Mouse (Mus musculus): ENCODE measurements around the gene Rarb.
"Not testable (repeated sequence)": the region's sequence is repeated elsewhere in the genome, so short reads cannot be mapped to it uniquely, and the experiment has no call there.

Gene Rarb

DNA sequence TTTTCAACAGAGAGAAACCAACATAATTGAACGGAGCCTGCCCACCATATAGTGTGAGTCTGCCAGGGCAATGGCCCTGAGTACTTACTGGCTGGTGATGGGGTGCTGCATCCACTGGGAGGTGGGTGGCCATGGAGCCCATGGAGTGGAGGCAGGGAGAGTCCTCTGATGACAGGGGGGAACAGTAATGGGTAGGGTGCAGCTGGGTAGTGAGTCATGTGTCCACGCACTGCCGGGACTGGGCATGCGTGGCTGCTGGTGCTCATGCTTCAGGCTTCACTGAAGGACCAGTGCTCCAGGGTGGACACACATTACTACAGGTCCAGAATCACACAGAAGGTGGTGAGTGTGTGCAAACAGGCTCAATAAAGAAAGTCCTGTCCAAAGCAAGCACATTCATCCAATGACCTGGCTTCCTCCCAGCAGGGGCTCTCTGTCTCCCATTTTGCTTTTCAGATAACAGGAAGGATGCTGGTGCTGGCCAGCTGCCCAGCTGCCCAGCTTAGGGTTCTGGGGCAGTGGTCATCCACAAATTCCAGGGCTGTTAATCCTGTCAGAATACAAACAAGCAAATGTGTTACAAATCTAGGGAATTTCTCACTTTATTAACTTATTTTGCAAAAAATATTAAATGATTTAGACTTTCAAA, at the start of gene Rarb:
Gene Rarb, minus strand, starts transcription at position 555 of the 649 bp plus-strand sequence.
- no peak for DNase-seq (ENCODE audit: low spot score)

DNA sequence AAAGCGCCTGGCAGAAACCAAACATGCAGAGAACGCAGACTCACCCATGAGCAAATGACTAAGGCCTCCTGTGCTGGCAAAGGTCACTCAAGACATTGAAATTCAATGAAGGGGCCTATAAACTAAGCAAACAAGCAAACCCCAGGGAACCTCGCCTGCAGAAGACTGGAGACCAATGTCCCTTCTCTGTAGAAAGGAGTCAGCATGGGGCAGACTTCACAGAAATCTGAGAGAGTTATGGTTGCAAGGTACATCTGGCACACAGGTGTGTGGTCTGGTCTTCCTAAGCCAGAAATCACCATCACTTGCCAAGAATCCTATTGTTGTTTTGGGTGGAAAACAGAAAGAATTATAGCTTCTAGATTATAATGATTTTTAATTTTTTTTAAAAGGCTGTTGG, 23.1 kb upstream of the Rarb start:
- no peak for DNase-seq (ENCODE audit: low spot score)

DNA sequence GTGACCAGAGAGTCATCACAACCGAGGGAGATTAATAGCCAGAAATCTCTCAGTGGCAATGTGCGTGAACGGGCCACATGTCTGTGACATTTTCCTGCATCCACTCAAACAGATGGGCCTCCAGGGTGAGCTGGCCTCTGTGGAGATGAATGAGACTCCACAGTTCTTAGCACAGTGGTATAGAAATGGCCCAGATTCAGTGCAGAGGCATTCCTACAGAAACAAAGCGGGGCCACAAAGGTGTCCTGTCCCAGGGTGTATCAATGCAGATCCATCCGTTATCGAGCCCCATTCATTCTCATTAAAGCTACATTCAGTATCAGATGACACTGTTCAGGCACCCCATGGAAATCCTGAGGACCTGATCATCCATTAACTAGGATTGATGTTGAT, 22.6 kb upstream of the Rarb start:
- no peak for DNase-seq (ENCODE audit: low spot score)

DNA sequence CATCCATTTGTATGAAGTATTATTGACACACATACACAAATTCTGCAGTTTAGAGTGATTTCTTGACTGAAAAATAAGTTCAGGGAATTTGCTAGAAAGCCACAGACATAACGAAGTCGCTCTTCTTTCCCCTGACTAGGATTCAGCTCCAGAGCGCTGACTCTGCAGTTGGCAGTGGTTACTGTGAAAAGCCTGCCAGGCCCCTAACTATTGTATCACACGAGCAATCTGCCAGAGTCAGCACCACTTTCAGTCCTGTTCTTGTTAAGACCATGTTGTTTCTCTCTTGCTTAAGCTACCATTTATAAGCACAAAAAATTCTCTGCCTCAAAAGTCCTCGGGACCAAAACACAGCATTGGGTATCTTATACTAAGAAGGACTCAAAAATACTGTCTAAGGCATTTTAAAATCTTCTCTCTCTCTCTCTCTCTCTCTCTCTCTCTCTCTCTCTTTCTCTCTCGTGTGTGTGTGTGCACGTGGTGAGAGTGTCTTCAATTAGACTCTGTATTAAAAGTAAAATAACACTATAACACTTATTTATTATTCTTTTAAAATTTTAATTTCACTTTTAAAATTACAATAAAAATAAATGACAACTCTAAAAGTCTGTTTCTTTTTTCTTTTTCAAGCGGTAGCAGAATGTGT, 22.1 kb upstream of the Rarb start:
- DNase-seq (ENCODE audit: low spot score), result peak; percentile 10

DNA sequence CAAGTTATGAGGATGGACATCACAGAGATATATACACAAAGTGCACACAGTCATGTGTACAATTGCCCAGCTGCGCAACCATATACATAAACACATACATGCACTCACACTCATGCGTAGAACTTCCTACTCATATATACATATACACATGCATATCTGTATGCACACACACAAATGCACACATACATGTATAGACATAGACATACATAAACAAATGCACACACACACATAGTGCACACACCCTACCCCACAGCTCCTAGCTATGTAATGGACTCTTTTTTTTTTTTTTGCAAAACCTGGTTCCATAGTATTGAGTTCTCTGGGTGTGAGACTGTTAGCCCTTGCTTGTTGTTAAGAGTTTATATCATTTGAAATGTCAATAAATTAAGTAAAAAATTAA, 21.2 kb upstream of the Rarb start:
- no peak for DNase-seq (ENCODE audit: low spot score)

DNA sequence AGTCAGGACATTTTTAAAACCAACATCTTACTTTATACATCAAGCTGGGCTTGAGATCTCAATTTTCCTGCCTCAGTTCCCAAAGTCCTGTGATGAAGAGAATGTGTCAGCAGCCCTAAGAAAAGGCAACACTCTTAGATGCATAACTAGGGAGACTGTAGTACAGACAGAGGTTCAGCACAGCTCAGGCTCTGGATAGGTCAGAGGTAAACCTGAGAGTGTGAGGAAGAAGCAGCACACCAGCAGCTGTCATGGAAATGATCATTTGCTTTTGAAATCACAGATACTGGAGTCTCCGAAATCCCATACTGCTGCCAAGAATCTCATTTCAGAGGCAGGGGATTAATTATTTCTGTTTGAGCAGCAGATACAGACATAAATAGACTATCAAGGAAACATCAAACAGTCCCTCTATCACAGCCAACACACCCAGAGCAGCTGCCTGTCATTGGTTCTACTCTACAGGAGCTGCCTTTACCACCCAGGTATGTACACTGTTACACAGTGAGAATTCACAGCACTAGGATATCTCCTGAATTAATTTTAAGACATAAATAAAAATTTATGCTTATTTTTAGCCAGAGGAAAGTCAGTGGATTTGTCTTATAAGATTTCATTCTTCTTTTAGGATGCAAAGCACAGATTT, 3.7 kb downstream of the Rarb start:
- no peak for DNase-seq (ENCODE audit: low spot score)

DNA sequence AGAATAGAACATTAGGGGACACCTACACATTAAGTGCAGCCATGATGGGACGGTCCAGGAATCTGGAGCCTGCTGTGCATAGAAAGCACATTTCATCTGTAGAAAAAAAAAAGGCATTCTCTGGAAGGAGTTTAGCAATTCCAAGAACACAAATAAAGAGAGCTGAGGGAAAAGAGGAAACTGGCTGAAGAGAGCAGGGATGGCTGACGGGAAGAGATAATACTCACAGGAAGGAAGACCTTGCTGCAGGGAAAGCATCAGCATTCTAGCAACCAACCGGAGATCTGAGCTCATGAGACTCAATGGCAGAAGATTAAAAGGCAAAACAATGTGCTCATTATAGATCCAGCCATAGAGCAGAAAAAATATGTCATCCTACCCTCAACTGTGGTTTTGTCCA, 12.8 kb downstream of the Rarb start:
- DNase-seq (ENCODE audit: low spot score), result no peak

DNA sequence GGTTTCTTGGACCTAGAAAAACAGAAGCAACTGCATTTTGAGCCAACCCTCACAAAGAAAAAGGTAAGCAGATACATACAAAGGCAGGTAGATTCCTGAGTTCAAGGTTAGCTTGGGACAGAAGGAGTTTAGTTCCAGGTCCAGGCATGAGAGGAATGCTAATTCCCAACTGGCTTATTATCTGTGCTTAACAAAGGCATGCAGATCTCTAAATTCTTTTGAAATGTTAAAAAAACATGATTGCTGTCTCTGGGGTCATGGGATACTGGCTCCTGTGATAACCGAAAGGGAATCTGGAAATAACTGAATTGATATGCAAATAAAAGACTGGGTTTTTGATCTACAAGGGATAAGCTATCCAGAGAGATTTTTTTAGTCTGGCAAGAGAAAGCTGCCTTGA, 28.8 kb downstream of the Rarb start:
- no peak for DNase-seq (ENCODE audit: low spot score)

DNA sequence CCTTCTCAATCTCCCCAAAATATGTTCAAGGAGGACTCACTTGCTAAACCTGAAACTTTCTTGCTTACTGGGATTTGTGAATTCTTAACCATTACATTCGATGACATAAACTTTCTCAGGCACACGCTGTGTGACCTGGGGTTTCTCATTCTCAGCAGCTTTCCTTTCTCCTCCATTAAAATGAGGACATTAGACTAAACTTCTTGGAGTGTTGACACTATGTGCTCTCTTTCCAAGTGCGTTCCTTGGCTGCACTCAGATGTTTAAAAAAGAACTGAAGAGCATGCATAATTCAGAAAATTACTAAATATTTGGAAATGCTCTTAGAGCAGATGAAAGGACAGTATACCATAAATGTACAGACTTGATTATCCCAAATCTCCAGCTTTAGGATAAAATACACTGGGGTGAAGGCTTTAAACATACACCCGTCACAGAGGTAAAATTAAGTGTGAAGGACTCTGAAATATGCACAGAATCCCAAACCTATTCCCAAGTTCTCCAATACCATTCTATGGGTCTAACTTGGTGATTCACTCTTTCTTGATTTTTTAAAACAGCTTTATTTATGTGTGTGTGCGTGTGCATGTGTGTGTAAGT, 36.9 kb downstream of the Rarb start:
- DNase-seq (ENCODE audit: low spot score), result no peak

DNA sequence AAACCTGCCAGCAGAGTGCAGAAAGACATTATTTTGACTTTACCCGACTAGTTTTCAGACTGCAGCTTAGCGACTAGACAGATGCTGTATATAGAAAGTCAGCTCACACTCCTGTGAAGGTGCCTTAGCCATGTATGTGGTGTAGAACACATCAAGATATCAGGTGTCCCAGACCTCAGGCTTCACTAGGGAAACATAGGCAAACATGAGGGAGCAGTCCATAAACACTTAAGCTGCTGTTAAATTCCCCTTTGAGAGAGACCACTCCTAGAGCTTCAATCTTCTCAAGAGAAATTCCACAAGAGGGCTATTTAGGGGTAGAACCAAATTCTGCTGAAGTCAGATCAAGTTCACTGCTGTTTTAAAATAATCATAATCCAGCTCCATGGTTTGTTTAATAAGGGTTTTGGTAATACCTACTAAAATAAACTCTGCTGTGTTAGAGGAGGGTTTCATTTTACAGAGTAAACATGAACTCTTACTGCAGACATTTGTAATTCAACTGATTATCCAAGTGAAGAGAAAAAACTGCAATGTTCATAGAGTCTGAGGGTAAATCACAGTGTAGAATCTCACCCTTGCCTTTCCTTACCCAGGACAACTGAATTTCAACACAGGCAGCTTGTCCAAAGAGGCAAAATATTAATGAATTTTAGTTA, 42.1 kb downstream of the Rarb start:
- DNase-seq (ENCODE audit: low spot score), result no peak

DNA sequence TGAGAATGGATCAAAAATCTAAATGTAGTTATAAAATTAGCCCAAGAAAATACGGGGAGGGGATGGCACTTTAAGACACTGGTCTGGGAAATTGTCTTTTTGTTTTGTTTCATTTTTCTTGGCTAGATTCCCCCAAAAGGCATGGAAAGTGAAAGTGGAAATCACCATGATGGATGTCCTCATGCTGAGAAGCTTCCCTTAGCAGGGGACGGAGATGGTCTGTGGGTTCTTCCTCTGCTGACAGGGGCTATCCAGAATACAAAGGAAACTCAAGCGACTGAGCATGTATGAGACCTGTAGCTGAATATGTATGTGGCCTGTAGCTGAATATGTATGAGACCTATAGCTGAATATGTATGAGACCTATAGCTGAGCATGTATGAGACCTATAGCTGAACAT, 46.0 kb downstream of the Rarb start:
- no peak for DNase-seq (ENCODE audit: low spot score)

DNA sequence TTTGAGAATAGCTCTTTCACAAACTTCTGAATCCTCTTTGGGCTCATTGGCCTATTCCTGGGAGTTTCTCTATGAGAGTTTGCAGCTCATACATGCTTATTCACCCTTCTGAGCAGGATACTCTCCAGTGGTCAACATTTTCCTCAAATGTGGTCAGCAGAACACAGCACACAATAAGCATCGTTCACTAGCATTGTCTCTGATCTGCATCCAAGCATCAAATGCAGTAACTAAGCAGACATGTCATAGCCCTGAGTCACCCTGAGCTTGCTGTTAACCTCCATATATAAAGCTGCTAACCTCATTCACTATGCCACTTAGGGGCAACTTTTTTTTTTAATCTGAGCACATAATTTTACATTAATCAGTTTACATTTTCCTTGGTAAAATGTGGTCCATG, 53.1 kb downstream of the Rarb start:
- DNase-seq (ENCODE audit: low spot score), result no peak

DNA sequence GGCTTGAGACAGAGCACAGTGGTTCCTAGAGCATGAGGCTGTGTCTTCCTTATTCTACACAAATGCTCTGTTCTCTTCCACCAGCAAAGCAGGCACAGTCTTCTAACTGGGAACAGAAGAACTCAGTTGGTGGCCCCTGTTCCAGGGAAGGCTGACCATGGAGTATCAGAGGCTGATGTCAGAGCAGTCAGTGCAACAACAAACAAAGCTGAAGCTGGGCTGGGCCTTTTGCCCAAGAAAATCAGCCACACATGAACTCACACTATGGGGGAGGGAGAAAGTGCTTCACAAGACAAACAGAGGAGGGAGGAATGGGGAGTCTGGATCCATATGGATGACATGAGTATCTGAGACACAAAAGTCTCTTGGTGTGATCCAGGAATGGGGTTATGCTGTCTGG, 56.2 kb downstream of the Rarb start:
- DNase-seq (ENCODE audit: low spot score), result no peak

DNA sequence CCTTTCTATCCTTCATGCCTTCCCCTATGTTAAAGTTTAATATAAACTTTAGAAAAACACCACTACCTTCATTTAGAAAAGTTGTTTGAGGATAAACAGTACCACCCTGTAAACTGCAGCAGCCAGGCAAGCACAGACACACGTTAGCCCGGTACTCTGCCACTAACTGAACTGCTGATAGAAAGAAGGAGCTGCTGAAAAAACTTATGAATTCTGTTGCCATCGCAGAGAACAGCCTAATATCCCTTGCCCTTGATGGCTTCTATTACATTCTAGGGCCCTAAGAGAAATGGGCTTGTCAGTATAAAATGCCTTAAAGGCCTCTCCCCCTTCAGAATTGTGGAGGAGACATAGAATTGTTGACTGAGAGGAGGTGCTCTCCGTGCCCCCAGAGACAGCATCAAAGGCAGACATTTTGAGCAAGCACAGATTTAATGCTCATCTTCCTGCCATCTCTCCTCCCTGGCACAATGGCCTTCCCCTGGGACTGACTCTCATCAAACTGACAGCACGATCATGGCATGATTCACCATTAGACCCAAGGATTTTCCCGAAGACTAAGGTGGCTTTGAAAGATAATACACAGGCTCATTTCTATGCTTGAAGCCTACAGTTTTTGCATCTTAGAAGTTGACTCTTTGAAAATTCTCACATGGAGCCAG, 60.1 kb downstream of the Rarb start:
- DNase-seq (ENCODE audit: low spot score), result no peak

DNA sequence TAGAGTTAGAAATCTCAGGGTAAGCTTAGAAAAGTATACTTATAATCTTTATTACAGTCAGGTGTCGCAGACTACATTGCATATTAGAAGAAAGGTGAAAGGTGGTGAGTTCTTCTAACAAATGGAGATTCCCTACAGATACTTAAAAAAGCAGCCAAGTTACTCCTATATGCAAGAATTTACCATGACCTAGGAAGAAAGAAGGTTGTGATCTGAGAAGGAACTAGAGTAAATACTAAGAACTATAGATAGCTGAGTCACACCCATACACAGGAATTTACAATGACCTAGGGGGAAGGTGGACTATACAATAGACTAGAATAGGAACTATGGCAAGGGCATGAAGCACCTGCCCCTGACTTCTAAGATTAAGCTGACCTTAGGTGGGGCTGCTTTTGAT, 63.4 kb downstream of the Rarb start:
- DNase-seq (ENCODE audit: low spot score), result not testable (repeated sequence)

DNA sequence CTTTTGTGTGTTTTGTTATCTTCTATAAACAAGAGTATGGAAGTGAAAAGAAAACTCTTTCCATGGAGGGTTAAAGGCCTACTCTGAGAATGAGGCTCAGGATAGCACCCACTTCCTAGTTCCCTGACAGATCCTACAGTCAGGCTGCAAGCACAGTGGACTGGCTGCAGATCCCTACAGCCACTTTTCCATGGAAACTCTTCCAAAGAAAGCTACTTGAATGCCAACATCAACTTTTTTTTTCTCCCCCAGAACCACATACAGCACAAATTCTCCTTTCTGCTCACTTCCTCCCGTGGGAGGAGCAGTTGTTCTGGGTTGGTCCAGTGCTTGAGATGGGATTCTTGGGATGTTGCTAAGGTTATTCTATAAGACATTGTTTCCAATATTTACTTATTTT, 66.3 kb downstream of the Rarb start:
- no peak for DNase-seq (ENCODE audit: low spot score)

DNA sequence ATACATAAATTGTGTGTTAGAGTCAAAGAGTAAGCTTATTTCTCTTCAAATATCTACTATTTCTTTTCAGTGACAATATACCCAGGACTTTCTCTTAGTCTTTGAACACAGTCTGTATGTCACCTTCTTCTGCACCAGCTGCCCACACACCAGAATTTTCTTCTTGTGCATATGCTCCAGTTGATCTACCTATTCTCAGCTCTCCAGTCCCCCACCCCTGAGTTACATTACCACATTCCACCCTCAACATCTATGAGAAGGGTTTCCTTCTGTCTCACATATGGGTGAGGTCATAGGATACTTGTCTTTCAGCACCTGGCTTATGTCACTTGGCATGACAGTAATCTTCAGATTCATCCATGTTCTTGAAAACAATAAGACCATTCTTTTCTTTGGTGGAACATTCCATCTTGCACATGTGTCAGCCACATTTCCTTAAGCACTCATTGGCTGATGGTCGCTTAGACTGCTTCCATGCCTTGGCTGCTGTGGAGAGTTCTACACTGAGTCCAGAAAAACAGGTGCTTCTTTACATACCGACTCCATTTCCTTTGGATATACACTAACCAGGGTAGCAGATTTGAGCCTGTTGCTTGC, 71.9 kb downstream of the Rarb start:
- no peak for DNase-seq (ENCODE audit: low spot score)

DNA sequence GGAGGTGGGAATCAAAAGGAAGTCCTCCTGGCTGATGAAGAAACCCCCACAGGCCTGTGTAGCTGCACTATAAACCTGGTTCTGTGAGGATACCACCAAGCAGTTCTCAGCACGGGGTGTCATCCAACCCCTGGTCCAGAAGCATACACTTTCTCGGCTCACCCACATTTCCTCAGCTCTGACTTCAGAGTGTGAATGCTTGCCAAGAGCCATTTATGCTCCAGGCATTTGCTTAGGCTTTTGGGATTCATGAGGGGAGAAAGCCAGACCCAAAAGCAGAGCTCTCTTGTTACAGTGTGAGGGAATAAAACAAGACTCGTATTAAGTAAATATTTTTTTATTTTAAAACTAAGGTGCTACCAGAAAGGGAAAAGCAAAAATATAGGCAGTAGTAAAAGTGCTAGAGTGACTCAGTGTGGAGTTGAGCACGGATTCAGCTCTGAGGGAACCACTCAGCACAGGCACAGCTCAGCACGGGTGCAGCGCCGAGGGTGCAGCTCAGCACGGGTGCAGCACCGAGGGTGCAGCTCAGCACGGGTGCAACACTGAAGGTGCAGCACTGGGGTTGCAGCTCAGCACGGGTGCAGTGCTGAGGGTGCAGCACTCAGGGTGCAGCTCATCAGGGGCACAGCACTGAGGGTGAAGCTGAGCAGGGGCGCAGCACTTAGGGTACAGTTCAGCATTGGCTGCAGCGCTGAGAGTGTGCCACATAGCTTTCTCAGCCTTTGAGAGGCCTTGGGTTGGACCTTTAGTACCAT, 77.8 kb downstream of the Rarb start:
- DNase-seq (ENCODE audit: low spot score), result no peak

DNA sequence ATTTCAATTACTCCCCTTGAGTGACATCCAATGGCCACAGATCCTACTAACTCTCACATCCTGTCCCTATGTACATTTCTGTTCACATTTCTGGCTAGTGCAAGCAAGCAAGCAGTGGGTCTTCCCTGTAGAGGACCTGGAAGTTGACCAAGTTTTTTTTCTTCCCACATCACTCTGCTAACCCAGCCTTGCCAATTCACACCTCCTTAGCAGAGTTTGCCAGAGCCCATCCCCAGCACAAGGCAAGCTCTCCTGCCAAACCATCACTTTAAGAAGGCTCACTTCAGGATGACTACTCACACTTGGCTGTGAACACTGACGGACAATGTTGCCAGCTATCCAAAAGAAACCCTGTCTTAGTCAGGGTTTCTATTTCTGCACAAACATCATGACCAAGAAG, 80.4 kb downstream of the Rarb start:
- no peak for DNase-seq (ENCODE audit: low spot score)

DNA sequence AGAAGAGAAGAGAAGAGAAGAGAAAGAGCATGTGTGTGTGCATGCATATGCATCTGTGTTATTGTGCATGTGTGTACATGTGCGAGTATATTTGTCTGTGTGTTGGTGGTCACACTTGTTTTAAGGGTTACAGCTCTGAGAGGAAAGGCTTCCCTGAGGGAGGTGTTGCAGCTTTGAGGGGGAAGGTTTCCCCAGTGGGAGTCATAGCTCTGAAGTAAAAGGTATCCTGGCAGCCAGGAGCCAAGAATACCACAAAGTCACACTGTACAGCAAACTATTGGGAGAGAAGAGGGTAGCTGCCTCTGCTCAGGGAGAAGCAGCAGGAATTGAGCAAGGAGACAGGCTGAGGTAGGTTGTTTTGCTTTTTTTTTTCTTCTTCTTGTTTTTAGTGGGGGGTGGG, 81.2 kb downstream of the Rarb start:
- no peak for DNase-seq (ENCODE audit: low spot score)

Measured in yolk sac, embryonic 10.5 days (tissue).